Mouse (Mus musculus) myocyte (in vitro differentiated cells): Measurements from ENCODE around the gene Tmem108.

ENCODE experiments used
- MAX ChIP-seq: IDR thresholded peaks from one replicate; pipeline ENCODE4 v1.6.1; 2011; ENCODE audit warnings: low read depth, mild to moderate bottlenecking, control low read depth
- POLR2A ChIP-seq: IDR thresholded peaks from one replicate; pipeline ENCODE4 v1.6.1; 2011; ENCODE audit warnings: low read depth, mild to moderate bottlenecking, control low read depth, moderate library complexity; ENCODE audit not compliant: insufficient read length
- TCF12 ChIP-seq: IDR thresholded peaks from one replicate; pipeline ENCODE4 v1.6.1; 2011; ENCODE audit warnings: mild to moderate bottlenecking, control low read depth; ENCODE audit not compliant: poor library complexity, insufficient read depth, severe bottlenecking
- TCF3 ChIP-seq: IDR thresholded peaks from one replicate; pipeline ENCODE4 v1.6.1; 2011; ENCODE audit warnings: low read depth, control low read depth; ENCODE audit not compliant: insufficient read length
- USF1 ChIP-seq: IDR thresholded peaks from one replicate; pipeline ENCODE4 v1.6.1; 2011; ENCODE audit warnings: low read depth, mild to moderate bottlenecking, control low read depth, moderate library complexity

GRCm38 (mm10) chr9:103761647-103762084, at the start of gene Tmem108:
- no peak for TF ChIP-seq USF1
- no peak for TF ChIP-seq POLR2A
- TF ChIP-seq TCF12 = no peak
- no peak for TF ChIP-seq TCF3
- TF ChIP-seq MAX = no peak
